Mouse (Mus musculus): ENCODE data around the gene Sctr. TPM values are rescaled to one million over a fixed set of nuclear protein-coding genes. Genes with fewer than 3 reads are reported as not detected.

The Sctr gene
- polyA plus RNA-seq, 1 experiment from 2014 or later = 0.70 TPM

- no peak for ATAC-seq (ENCODE audit: insufficient read depth, low FRiP score, low TSS enrichment)
- no peak overlapping the region for H3K9ac ChIP-seq (ENCODE audit: low read length)
- H3K4me2 ChIP-seq (ENCODE audit: low read depth) = no peak overlapping the region
- H3K4me1 ChIP-seq (ENCODE audit: control insufficient read depth, insufficient read depth, low read length) = no peaks in the 10 kb centered on the region
- 75% methylated on average over 7 of the region's 7 CpGs for WGBS
- H3K36me3 ChIP-seq (ENCODE audit: control insufficient read depth, insufficient read depth, low read length) = no peaks in the 10 kb centered on the region
- H3K9me3 ChIP-seq (ENCODE audit: control insufficient read depth, low read length) = no peaks in the 10 kb centered on the region
- no peak overlapping the region for H3K27ac ChIP-seq (ENCODE audit: low read depth, low read length)
- no peak for DNase-seq (ENCODE audit: low spot score)
- H3K27me3 ChIP-seq (ENCODE audit: control insufficient read depth, insufficient read depth, low read length) = no peaks in the 10 kb centered on the region
- no peak overlapping the region for H3K4me3 ChIP-seq (ENCODE audit: low read depth, low read length)
Measured at GRCm38 (mm10) chr1:120020322-120020897, 13.7 kb downstream of the Sctr start.

GRCm38 (mm10) chr1:120021951-120022350 is 15.3 kb downstream of the Sctr start:
- Histone ChIP-seq H3K36me3 (ENCODE audit: control insufficient read depth, insufficient read depth, low read length) (no peaks in the 10 kb centered on the region), H3K9ac (ENCODE audit: low read length) (no peak overlapping the region), H3K9me3 (ENCODE audit: control insufficient read depth, low read length) (no peaks in the 10 kb centered on the region), H3K4me2 (ENCODE audit: low read depth) (no peak overlapping the region), H3K4me3 (ENCODE audit: low read depth, low read length) (no peak overlapping the region), H3K27ac (ENCODE audit: low read depth, low read length) (no peak overlapping the region), H3K4me1 (ENCODE audit: control insufficient read depth, insufficient read depth, low read length) (no peaks in the 10 kb centered on the region), H3K27me3 (ENCODE audit: control insufficient read depth, insufficient read depth, low read length) (no peaks in the 10 kb centered on the region)
- no peak for ATAC-seq (ENCODE audit: insufficient read depth, low FRiP score, low TSS enrichment)
- 95% methylated on average over 17 of the region's 17 CpGs for WGBS
- no peak for DNase-seq (ENCODE audit: low spot score)

- H3K9ac ChIP-seq (ENCODE audit: low read length) = no peak overlapping the region
- no peaks in the 10 kb centered on the region for H3K27me3 ChIP-seq (ENCODE audit: control insufficient read depth, insufficient read depth, low read length)
- H3K27ac ChIP-seq (ENCODE audit: low read depth, low read length) = no peak overlapping the region
- 50% methylated on average over 10 of the region's 10 CpGs for WGBS
- H3K36me3 ChIP-seq (ENCODE audit: control insufficient read depth, insufficient read depth, low read length) = no peaks in the 10 kb centered on the region
- no peak for ATAC-seq (ENCODE audit: insufficient read depth, low FRiP score, low TSS enrichment)
- no peak overlapping the region for H3K4me2 ChIP-seq (ENCODE audit: low read depth)
- H3K4me1 ChIP-seq (ENCODE audit: control insufficient read depth, insufficient read depth, low read length) = no peaks in the 10 kb centered on the region
- H3K4me3 ChIP-seq (ENCODE audit: low read depth, low read length) = no peak overlapping the region
- no peak for DNase-seq (ENCODE audit: low spot score)
- no peaks in the 10 kb centered on the region for H3K9me3 ChIP-seq (ENCODE audit: control insufficient read depth, low read length)
Measured at GRCm38 (mm10) chr1:120024331-120025049, 17.8 kb downstream of the Sctr start.

DNA sequence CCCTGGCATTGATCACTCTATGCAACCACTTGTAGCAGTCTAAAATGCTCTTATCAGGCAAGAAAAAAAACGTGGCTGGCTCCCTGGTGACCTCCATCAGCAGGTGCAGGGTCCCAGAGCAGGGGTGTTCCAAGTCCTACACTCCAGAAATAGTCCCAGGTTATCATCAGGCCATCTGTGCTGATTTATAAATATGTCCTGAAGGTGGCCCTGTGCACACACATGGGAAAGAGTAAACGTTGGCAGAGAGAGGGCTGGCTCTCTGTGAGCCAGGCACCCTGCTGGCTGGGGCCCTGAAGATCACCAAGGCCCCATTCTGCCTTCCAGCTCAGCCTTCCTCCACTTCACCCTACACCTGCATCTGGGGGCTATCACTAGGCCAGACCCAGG is 18.4 kb downstream of the Sctr start:
- no peak overlapping the region for H3K4me2 ChIP-seq (ENCODE audit: low read depth)
- no peaks in the 10 kb centered on the region for H3K9me3 ChIP-seq (ENCODE audit: control insufficient read depth, low read length)
- H3K27ac ChIP-seq (ENCODE audit: low read depth, low read length) = no peak overlapping the region
- no peaks in the 10 kb centered on the region for H3K4me1 ChIP-seq (ENCODE audit: control insufficient read depth, insufficient read depth, low read length)
- 30% methylated on average over 2 of the region's 2 CpGs for WGBS
- H3K27me3 ChIP-seq (ENCODE audit: control insufficient read depth, insufficient read depth, low read length) = no peaks in the 10 kb centered on the region
- no peaks in the 10 kb centered on the region for H3K36me3 ChIP-seq (ENCODE audit: control insufficient read depth, insufficient read depth, low read length)
- H3K9ac ChIP-seq (ENCODE audit: low read length) = no peak overlapping the region
- ATAC-seq (ENCODE audit: insufficient read depth, low FRiP score, low TSS enrichment) (no peak), DNase-seq (ENCODE audit: low spot score) (no peak)
- no peak overlapping the region for H3K4me3 ChIP-seq (ENCODE audit: low read depth, low read length)

DNA sequence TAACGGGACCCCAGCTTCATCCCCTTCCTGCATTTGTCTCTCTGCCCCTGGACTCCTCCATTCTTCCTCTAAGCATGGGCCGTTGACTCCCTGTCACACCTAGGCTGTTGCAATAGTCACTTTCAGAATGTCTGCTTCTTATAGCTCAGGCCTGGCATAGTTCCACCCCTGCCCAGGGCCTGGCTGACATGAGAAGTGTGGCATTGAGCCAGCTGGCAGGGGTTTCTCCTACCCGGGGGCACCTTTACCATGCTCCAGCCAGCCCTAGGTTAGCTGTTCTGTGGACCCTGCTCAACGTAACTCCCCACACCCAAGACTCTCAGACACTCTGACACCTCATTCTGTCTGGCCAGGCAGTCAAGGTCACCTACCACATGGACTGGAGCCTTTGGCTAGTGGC is 21.0 kb downstream of the Sctr start:
- no peak for ATAC-seq (ENCODE audit: insufficient read depth, low FRiP score, low TSS enrichment)
- 79% methylated on average over 4 of the region's 4 CpGs for WGBS
- Histone ChIP-seq H3K4me1 (ENCODE audit: control insufficient read depth, insufficient read depth, low read length) (no peaks in the 10 kb centered on the region), H3K4me3 (ENCODE audit: low read depth, low read length) (no peak overlapping the region), H3K9ac (ENCODE audit: low read length) (no peak overlapping the region), H3K36me3 (ENCODE audit: control insufficient read depth, insufficient read depth, low read length) (no peaks in the 10 kb centered on the region), H3K27me3 (ENCODE audit: control insufficient read depth, insufficient read depth, low read length) (no peaks in the 10 kb centered on the region), H3K27ac (ENCODE audit: low read depth, low read length) (no peak overlapping the region), H3K4me2 (ENCODE audit: low read depth) (no peak overlapping the region), H3K9me3 (ENCODE audit: control insufficient read depth, low read length) (no peaks in the 10 kb centered on the region)
- no peak for DNase-seq (ENCODE audit: low spot score)

- Histone ChIP-seq H3K9me3 (ENCODE audit: control insufficient read depth, low read length) (no peaks in the 10 kb centered on the region), H3K36me3 (ENCODE audit: control insufficient read depth, insufficient read depth, low read length) (no peaks in the 10 kb centered on the region), H3K4me3 (ENCODE audit: low read depth, low read length) (no peak overlapping the region), H3K9ac (ENCODE audit: low read length) (no peak overlapping the region), H3K27me3 (ENCODE audit: control insufficient read depth, insufficient read depth, low read length) (no peaks in the 10 kb centered on the region), H3K27ac (ENCODE audit: low read depth, low read length) (no peak overlapping the region), H3K4me2 (ENCODE audit: low read depth) (no peak overlapping the region), H3K4me1 (ENCODE audit: control insufficient read depth, insufficient read depth, low read length) (no peaks in the 10 kb centered on the region)
- ATAC-seq (ENCODE audit: insufficient read depth, low FRiP score, low TSS enrichment) (no peak), DNase-seq (ENCODE audit: low spot score) (no peak)
- 83% methylated on average over 3 of the region's 3 CpGs for WGBS
Measured at GRCm38 (mm10) chr1:120030474-120030873, 23.8 kb downstream of the Sctr start.

GRCm38 (mm10) chr1:120032804-120033468 is 26.2 kb downstream of the Sctr start:
- DNase-seq (ENCODE audit: low spot score) = peak; percentile 81
- Histone ChIP-seq H3K9ac (ENCODE audit: low read length) (no peak overlapping the region), H3K36me3 (ENCODE audit: control insufficient read depth, insufficient read depth, low read length) (no peaks in the 10 kb centered on the region), H3K9me3 (ENCODE audit: control insufficient read depth, low read length) (no peaks in the 10 kb centered on the region), H3K4me1 (ENCODE audit: control insufficient read depth, insufficient read depth, low read length) (no peaks in the 10 kb centered on the region), H3K4me3 (ENCODE audit: low read depth, low read length) (no peak overlapping the region), H3K4me2 (ENCODE audit: low read depth) (no peak overlapping the region), H3K27me3 (ENCODE audit: control insufficient read depth, insufficient read depth, low read length) (no peaks in the 10 kb centered on the region), H3K27ac (ENCODE audit: low read depth, low read length) (no peak overlapping the region)
- no peak for ATAC-seq (ENCODE audit: insufficient read depth, low FRiP score, low TSS enrichment)
- 47% methylated on average over 10 of the region's 10 CpGs for WGBS

DNA sequence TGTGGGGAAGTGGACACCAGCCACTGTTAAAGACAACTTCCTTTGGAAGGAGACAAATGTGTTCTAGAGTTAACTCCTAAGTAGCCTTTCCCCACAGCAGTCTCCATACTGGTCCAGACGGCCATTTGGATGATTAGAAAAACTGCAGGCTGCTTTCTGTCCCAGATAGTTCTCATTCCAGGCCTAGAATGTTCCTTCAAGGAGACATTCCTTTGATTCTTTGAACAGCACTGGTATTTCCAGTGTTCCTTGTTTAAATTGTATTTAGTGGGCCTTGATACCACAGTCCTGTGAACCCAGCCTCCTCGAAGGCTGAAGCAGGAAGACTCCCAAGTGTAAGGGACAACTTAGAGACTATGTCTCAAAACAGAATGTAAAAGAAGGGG is 26.8 kb downstream of the Sctr start:
- H3K27ac ChIP-seq (ENCODE audit: low read depth, low read length) = no peak overlapping the region
- no peaks in the 10 kb centered on the region for H3K36me3 ChIP-seq (ENCODE audit: control insufficient read depth, insufficient read depth, low read length)
- H3K27me3 ChIP-seq (ENCODE audit: control insufficient read depth, insufficient read depth, low read length) = no peaks in the 10 kb centered on the region
- H3K4me2 ChIP-seq (ENCODE audit: low read depth) = no peak overlapping the region
- H3K9me3 ChIP-seq (ENCODE audit: control insufficient read depth, low read length) = no peaks in the 10 kb centered on the region
- 75% methylated on average over 2 of the region's 2 CpGs for WGBS
- no peak for DNase-seq (ENCODE audit: low spot score)
- no peak overlapping the region for H3K9ac ChIP-seq (ENCODE audit: low read length)
- no peak for ATAC-seq (ENCODE audit: insufficient read depth, low FRiP score, low TSS enrichment)
- no peaks in the 10 kb centered on the region for H3K4me1 ChIP-seq (ENCODE audit: control insufficient read depth, insufficient read depth, low read length)
- H3K4me3 ChIP-seq (ENCODE audit: low read depth, low read length) = no peak overlapping the region

GRCm38 (mm10) chr1:120034793-120035192 is 28.1 kb downstream of the Sctr start:
- WGBS = 67% methylated on average over 1 of the region's 1 CpGs
- no peaks in the 10 kb centered on the region for H3K9me3 ChIP-seq (ENCODE audit: control insufficient read depth, low read length)
- no peak overlapping the region for H3K27ac ChIP-seq (ENCODE audit: low read depth, low read length)
- H3K9ac ChIP-seq (ENCODE audit: low read length) = no peak overlapping the region
- H3K4me2 ChIP-seq (ENCODE audit: low read depth) = no peak overlapping the region
- H3K4me1 ChIP-seq (ENCODE audit: control insufficient read depth, insufficient read depth, low read length) = no peaks in the 10 kb centered on the region
- no peak overlapping the region for H3K4me3 ChIP-seq (ENCODE audit: low read depth, low read length)
- ATAC-seq (ENCODE audit: insufficient read depth, low FRiP score, low TSS enrichment) = no peak
- H3K27me3 ChIP-seq (ENCODE audit: control insufficient read depth, insufficient read depth, low read length) = no peaks in the 10 kb centered on the region
- no peak for DNase-seq (ENCODE audit: low spot score)
- no peaks in the 10 kb centered on the region for H3K36me3 ChIP-seq (ENCODE audit: control insufficient read depth, insufficient read depth, low read length)

Data from neural tube, embryonic 11.5 days (tissue).